Mouse (Mus musculus) stomach, postnatal 0 days (tissue): ENCODE data around the gene Tpr. TPM values are rescaled to one million over a fixed set of nuclear protein-coding genes. Genes with fewer than 3 reads are reported as not detected.

Experiments
- ATAC-seq: fragments of 200-750 bp; cut with Nextera tagmentation; 2 replicates; pipeline ENCODE4 v1.8.0; 2017; ENCODE audit not compliant: low FRiP score, low TSS enrichment
- DNase-seq: peaks from one replicate; pipeline ENCODE4 v3.0.0-alpha.2; 2016; ENCODE audit warnings: low spot score
- H3K27ac ChIP-seq: fragments of 300-500 bp; sonication (generic); replicated peaks from 2 replicates; pipeline ENCODE4 v1.5.1; 2014; ENCODE audit warnings: mild to moderate bottlenecking, control low read depth
- H3K27me3 ChIP-seq: fragments of 300-500 bp; sonication (generic); 2 replicates; pipeline ENCODE4 v1.6.1; 2014; ENCODE audit warnings: low read length; ENCODE audit not compliant: control insufficient read depth, insufficient read depth
- H3K36me3 ChIP-seq: fragments of 300-500 bp; sonication (generic); 2 replicates; pipeline ENCODE4 v1.6.1; 2014; ENCODE audit warnings: low read length, mixed read lengths; ENCODE audit not compliant: control insufficient read depth, insufficient read depth
- H3K4me1 ChIP-seq: fragments of 300-500 bp; sonication (generic); replicated peaks from 2 replicates; pipeline ENCODE4 v1.6.1; 2014; ENCODE audit warnings: antibody characterized with exemption; ENCODE audit not compliant: control insufficient read depth, insufficient read depth
- H3K4me2 ChIP-seq: fragments of 300-500 bp; sonication (generic); replicated peaks from 2 replicates; pipeline ENCODE4 v1.6.1; 2014; ENCODE audit warnings: low read depth, mild to moderate bottlenecking, control low read depth, moderate library complexity
- H3K4me3 ChIP-seq: fragments of 300-500 bp; sonication (generic); 2 replicates; pipeline ENCODE4 v1.5.1; 2014; ENCODE audit warnings: low read depth, low read length, control low read depth
- H3K9ac ChIP-seq: fragments of 300-500 bp; sonication (generic); 2 replicates; pipeline ENCODE4 v1.6.1; 2014; ENCODE audit warnings: mild to moderate bottlenecking, low read length, control low read depth, mixed read lengths
- H3K9me3 ChIP-seq: fragments of 300-500 bp; sonication (generic); 2 replicates; pipeline ENCODE4 v1.6.1; 2016; ENCODE audit warnings: low read length; ENCODE audit not compliant: control insufficient read depth
- CTCF ChIP-seq: IDR thresholded peaks from 2 replicates; pipeline ENCODE4 v1.5.1; 2016; ENCODE audit warnings: antibody characterized with exemption, low read depth, mild to moderate bottlenecking, moderate library complexity
- EP300 ChIP-seq: optimal IDR thresholded peaks from 2 replicates; pipeline ENCODE3; 2016; ENCODE audit warnings: antibody characterized with exemption
- WGBS: fragments of 180-500 bp; shearing (Covaris S2); extraction: QIAGEN DNeasy Blood & Tissue Kit; methylation state at CpG from one replicate; pipeline ENCODE4 v1.1.7; 2014; 5-methylcytosine and 5-hydroxymethylcytosine counted together
- polyA plus RNA-seq: library from polyadenylated mRNA; unstranded; fragments of >200 nt; fragmentation: Nextera tagmentation; extraction: Ambion mirVana; gene quantifications from 2 replicates; pipeline ENCODE4 v1.2.1, GENCODE M21; 2015

Gene Tpr
- polyA plus RNA-seq, 1 experiment from 2014 or later: 93.7 TPM

DNA sequence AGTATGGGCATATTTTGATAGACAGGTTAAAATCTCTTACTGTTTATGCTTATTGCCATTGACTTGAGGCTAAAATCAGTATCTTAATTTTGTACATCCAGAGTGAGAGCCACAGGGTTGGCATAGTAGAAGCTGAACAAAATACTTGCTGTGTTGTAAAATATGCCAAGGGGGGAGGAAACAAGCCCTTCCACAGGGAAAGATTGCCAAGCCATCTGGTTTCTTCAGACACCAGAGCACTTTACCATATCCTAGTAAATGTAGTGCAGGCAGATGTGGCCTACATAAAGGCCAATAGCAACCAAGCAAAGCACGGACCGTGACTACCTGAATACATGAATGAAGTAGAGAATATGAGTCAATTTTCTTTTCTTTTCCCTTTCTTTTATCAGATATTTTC, 96.5 kb downstream of the Tpr start:
- DNase-seq (no peak), ATAC-seq (no peak)
- TF ChIP-seq CTCF: no peak
- TF ChIP-seq EP300: no peak
- Histone ChIP-seq H3K4me2 (no peak overlapping the region), H3K27me3 (no peaks in the 10 kb centered on the region), H3K9me3 (no peaks in the 10 kb centered on the region), H3K27ac (no peak overlapping the region), H3K9ac (no peak overlapping the region), H3K4me3 (no peak overlapping the region), H3K36me3 (no peaks in the 10 kb centered on the region), H3K4me1 (no peaks in the 10 kb centered on the region)
- WGBS: 87% methylated on average over 2 of the region's 2 CpGs

GRCm38 (mm10) chr1:150496626-150497302, 104.1 kb downstream of the Tpr start:
- Histone ChIP-seq H3K36me3 (no peaks in the 10 kb centered on the region), H3K4me2 (no peak overlapping the region), H3K9me3 (0 out of 2 replicates have a peak, but pooled peaks cover 4% of the 10 kb centered on the region), H3K4me1 (no peaks in the 10 kb centered on the region), H3K27me3 (no peaks in the 10 kb centered on the region), H3K27ac (no peak overlapping the region), H3K9ac (no peak overlapping the region), H3K4me3 (no peak overlapping the region)
- TF ChIP-seq EP300 (no peak), CTCF (no peak)
- 71% methylated on average over 6 of the region's 6 CpGs for WGBS
- ATAC-seq (no peak), DNase-seq (no peak)

- WGBS: 55% methylated on average over 2 of the region's 2 CpGs
These were observed 105.1 kb downstream of the Tpr start for GRCm38 (mm10) chr1:150497690-150498089.

DNA sequence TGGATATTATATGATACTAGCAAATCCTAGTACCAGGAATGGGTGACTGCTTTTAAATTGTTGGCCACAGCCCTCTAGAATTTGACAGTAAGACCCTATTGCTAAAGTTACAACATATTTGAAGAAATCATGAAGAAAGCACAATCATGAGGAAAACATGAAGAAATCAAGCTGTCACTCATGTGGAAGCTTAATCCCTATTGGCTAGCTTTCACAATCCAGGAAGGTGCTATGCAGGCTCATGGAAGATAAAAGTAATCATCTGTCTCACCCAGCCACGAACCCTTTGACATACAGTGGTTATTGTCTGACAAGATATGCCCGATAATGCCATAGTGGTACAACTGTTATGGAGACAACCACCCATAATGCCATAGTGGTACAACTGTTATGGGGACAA, 105.5 kb downstream of the Tpr start:
- Histone ChIP-seq H3K4me3 (no peak overlapping the region), H3K4me2 (no peak overlapping the region), H3K36me3 (no peaks in the 10 kb centered on the region), H3K27me3 (no peaks in the 10 kb centered on the region), H3K27ac (no peak overlapping the region), H3K9me3 (0 out of 2 replicates have a peak, but pooled peaks cover 4% of the 10 kb centered on the region), H3K9ac (no peak overlapping the region), H3K4me1 (no peaks in the 10 kb centered on the region)
- WGBS: 75% methylated on average over 2 of the region's 2 CpGs
- no peak for ATAC-seq
- TF ChIP-seq CTCF: no peak
- TF ChIP-seq EP300: no peak
- DNase-seq: no peak

More at GRCm38 (mm10) chr1:150497690-150498089, 105.1 kb downstream of the Tpr start:
- Histone ChIP-seq H3K4me1 (no peaks in the 10 kb centered on the region), H3K36me3 (no peaks in the 10 kb centered on the region), H3K9me3 (0 out of 2 replicates have a peak, but pooled peaks cover 4% of the 10 kb centered on the region), H3K27me3 (no peaks in the 10 kb centered on the region), H3K4me2 (no peak overlapping the region), H3K27ac (no peak overlapping the region), H3K4me3 (no peak overlapping the region), H3K9ac (no peak overlapping the region)
- TF ChIP-seq CTCF: peak; percentile 62
- no peak for TF ChIP-seq EP300
- ATAC-seq (no peak), DNase-seq (no peak)

Other genes starting within 250 kb of the Tpr start
- gene Pdc, start 73.4 kb upstream of the Tpr start, polyA plus RNA-seq: 0.11 TPM in 1 of 2 replicates, not detected in the other
- 37.3 and 40.3 TPM in 2 replicates for gene Odr4, start 242 bp downstream of the Tpr start, polyA plus RNA-seq
- 0.31 and 0.40 TPM in 2 replicates for gene Prg4, start 73.3 kb downstream of the Tpr start, polyA plus RNA-seq